ENCODE assay signal across 11 mouse cellular contexts in genomic region chr10:69744181-69744580, GRCm38 (mm10).
A peak's percentile ranks its signal among the peaks of the same experiment; 100 is the strongest.
DNase-seq lines count a peak whose midpoint lies in the region; ATAC-seq lines count a peak whose summit lies in the region.
"Had no signal": no experiment of that assay in that cellular context is flagged by ENCODE, and none has a peak within 500 bp of the region (broad histone marks: within the 10 kb centered on the region; RNA-seq: fewer than 3 reads in every experiment).

No protein-coding gene starts in this region.

- H3K27me3 ChIP-seq in embryonic facial prominence, embryonic 14.5 days (replicated peaks; ENCODE audit: control insufficient read depth, insufficient read depth, low read length), result no peaks in the 10 kb centered on the region
- no peaks in the 10 kb centered on the region for H3K27me3 ChIP-seq in embryonic facial prominence, embryonic 10.5 days (replicated peaks; ENCODE audit: low read depth, poor library complexity, severe bottlenecking)
- H3K27me3 ChIP-seq: intestine, embryonic 15.5 days; limb, embryonic 12.5 days had no signal

- DNase-seq in embryonic facial prominence, embryonic 14.5 days (ENCODE audit: low spot score), result peak; percentile 61
- no peak for DNase-seq in embryonic facial prominence, embryonic 10.5 days (ENCODE audit: low spot score)
- DNase-seq in right cerebral cortex, postnatal 10 days (ENCODE audit: low spot score in 2 of 2), result peak; percentile 57 to 62
- no peak for DNase-seq in right cerebral cortex, postnatal 25 days
- DNase-seq in layer of hippocampus, adult 8-10 months (ENCODE audit: low spot score in 2 of 2), result peak; percentile 75 to 77
- DNase-seq in telencephalon, adult 2 months (ENCODE audit: low read depth, low spot score), result peak; percentile 70
- no peak for DNase-seq in urinary bladder, postnatal 14 days (ENCODE audit: low spot score)
- DNase-seq: gastrocnemius, postnatal 25 days had no signal

- peak; percentile 26; the same call in 1 of the 2 replicates for ATAC-seq in embryonic facial prominence, embryonic 14.5 days (ENCODE audit: low read depth)
- ATAC-seq in erythroblast, adult 5-6 weeks (replicated peaks; ENCODE audit: low FRiP score, poor library complexity, severe bottlenecking), result no peak
- ATAC-seq: intestine, embryonic 15.5 days had no signal

- peaks cover 13% of the 10 kb centered on the region for H3K4me1 ChIP-seq in embryonic facial prominence, embryonic 14.5 days (ENCODE audit: control insufficient read depth, insufficient read depth, low read length)
- H3K4me1 ChIP-seq in embryonic facial prominence, embryonic 10.5 days, result peaks cover 29% of the 10 kb centered on the region

- no peak overlapping the region for H3K4me3 ChIP-seq in embryonic facial prominence, embryonic 14.5 days (ENCODE audit: low read depth, low read length)
- H3K4me3 ChIP-seq in embryonic facial prominence, embryonic 10.5 days, result no peak overlapping the region
- H3K4me3 ChIP-seq: intestine, embryonic 15.5 days; limb, embryonic 12.5 days had no signal

- no peak overlapping the region for H3K4me2 ChIP-seq in embryonic facial prominence, embryonic 14.5 days (ENCODE audit: low read depth, low read length)
- H3K4me2 ChIP-seq: intestine, embryonic 15.5 days; limb, embryonic 12.5 days had no signal

- no peak overlapping the region for H3K27ac ChIP-seq in embryonic facial prominence, embryonic 14.5 days (replicated peaks; ENCODE audit: low read depth, low read length)
- H3K27ac ChIP-seq in embryonic facial prominence, embryonic 10.5 days (replicated peaks), result no peak overlapping the region
- H3K27ac ChIP-seq: intestine, embryonic 15.5 days; limb, embryonic 12.5 days had no signal

- WGBS in embryonic facial prominence, embryonic 14.5 days, result 36% methylated on average over 8 of the region's 8 CpGs
- 61% methylated on average over 8 of the region's 8 CpGs for WGBS in embryonic facial prominence, embryonic 10.5 days

- H3K9me3 ChIP-seq in embryonic facial prominence, embryonic 14.5 days (ENCODE audit: control insufficient read depth, low read length), result no peaks in the 10 kb centered on the region
- no peaks in the 10 kb centered on the region for H3K9me3 ChIP-seq in embryonic facial prominence, embryonic 10.5 days
- H3K9me3 ChIP-seq: intestine, embryonic 15.5 days; limb, embryonic 12.5 days had no signal

- H3K36me3 ChIP-seq in embryonic facial prominence, embryonic 14.5 days (ENCODE audit: control insufficient read depth, insufficient read depth, low read length), result no peaks in the 10 kb centered on the region
- no peaks in the 10 kb centered on the region for H3K36me3 ChIP-seq in embryonic facial prominence, embryonic 10.5 days (replicated peaks)
- H3K36me3 ChIP-seq: intestine, embryonic 15.5 days; limb, embryonic 12.5 days had no signal

- no peak overlapping the region for H3K9ac ChIP-seq in embryonic facial prominence, embryonic 14.5 days (ENCODE audit: low read depth, low read length)
- H3K9ac ChIP-seq: intestine, embryonic 15.5 days; limb, embryonic 12.5 days had no signal

Comparison
In these comparisons a context has a peak if more than half of its experiments do, and no peak if none do; other contexts are left out.
1. DNase-seq: peak in embryonic facial prominence, embryonic 14.5 days (single experiment), right cerebral cortex, postnatal 10 days (2 of 2), layer of hippocampus, adult 8-10 months (2 of 2) and telencephalon, adult 2 months (single experiment); none in embryonic facial prominence, embryonic 10.5 days (single experiment), right cerebral cortex, postnatal 25 days (single experiment) and urinary bladder, postnatal 14 days (single experiment).